Mouse (Mus musculus) kidney, postnatal 0 days (tissue): ENCODE data around the gene Prkn. TPM values are rescaled to one million over a fixed set of nuclear protein-coding genes. Genes with fewer than 3 reads are reported as not detected.

Experiments
- ATAC-seq: fragments of 200-750 bp; cut with Nextera tagmentation; replicated peaks from 2 replicates; pipeline ENCODE4 v1.8.0; 2017; ENCODE audit warnings: low read depth, moderate number of reproducible peaks, moderate TSS enrichment, moderate library complexity; ENCODE audit not compliant: low FRiP score
- DNase-seq: peaks from one replicate; pipeline ENCODE4 v3.0.0-alpha.2; 2016; ENCODE audit warnings: low spot score
- H3K27ac ChIP-seq: fragments of 300-500 bp; sonication (generic); 2 replicates; pipeline ENCODE4 v1.5.1; 2014; ENCODE audit warnings: mild to moderate bottlenecking
- H3K27me3 ChIP-seq: fragments of 300-500 bp; sonication (generic); 2 replicates; pipeline ENCODE4 v1.6.1; 2014; ENCODE audit warnings: low read length, mixed read lengths; ENCODE audit not compliant: insufficient read depth
- H3K36me3 ChIP-seq: fragments of 300-500 bp; sonication (generic); 2 replicates; pipeline ENCODE4 v1.6.1; 2014; ENCODE audit warnings: low read length, mixed read lengths; ENCODE audit not compliant: insufficient read depth
- H3K4me1 ChIP-seq: fragments of 300-500 bp; sonication (generic); replicated peaks from 2 replicates; pipeline ENCODE4 v1.6.1; 2014; ENCODE audit warnings: antibody characterized with exemption, low read length, mixed read lengths; ENCODE audit not compliant: insufficient read depth
- H3K4me2 ChIP-seq: fragments of 300-500 bp; sonication (generic); 2 replicates; pipeline ENCODE4 v1.6.1; 2014; ENCODE audit warnings: mild to moderate bottlenecking, low read length, moderate library complexity, mixed read lengths
- H3K4me3 ChIP-seq: fragments of 300-500 bp; sonication (generic); replicated peaks from 2 replicates; pipeline ENCODE4 v1.5.1; 2014; ENCODE audit warnings: low read depth, low read length
- H3K9ac ChIP-seq: fragments of 300-500 bp; sonication (generic); 2 replicates; pipeline ENCODE4 v1.6.1; 2014; ENCODE audit warnings: low read depth, low read length
- H3K9me3 ChIP-seq: fragments of 300-500 bp; sonication (generic); replicated peaks from 2 replicates; pipeline ENCODE4 v1.6.1; 2016; ENCODE audit warnings: low read length, inconsistent platforms, mixed read lengths
- CTCF ChIP-seq: IDR thresholded peaks from 2 replicates; pipeline ENCODE4 v1.5.1; 2016; ENCODE audit warnings: antibody characterized with exemption, low read depth, mild to moderate bottlenecking, moderate library complexity
- whole genome bisulfite sequencing: fragments of 180-500 bp; shearing (Covaris S2); extraction: QIAGEN DNeasy Blood & Tissue Kit; methylation state at CpG from one replicate; pipeline ENCODE4 v1.1.7; 2014; 5-methylcytosine and 5-hydroxymethylcytosine counted together
- polyA plus RNA-seq: library from polyadenylated mRNA; unstranded; fragments of >200 nt; fragmentation: Nextera tagmentation; extraction: Ambion mirVana; gene quantifications from 2 replicates; pipeline ENCODE4 v1.2.1, GENCODE M21; 2015

The Prkn gene
- polyA plus RNA-seq, 1 experiment from 2014 or later, result 3.6 TPM

- 86% methylated on average over 5 of the region's 5 CpGs for WGBS
Observed at GRCm38 (mm10) chr17:12082201-12082600, 1242.0 kb downstream of the Prkn start.

GRCm38 (mm10) chr17:12090261-12090927, 1250.2 kb downstream of the Prkn start:
- H3K9me3 ChIP-seq, result no peaks in the 10 kb centered on the region
- no peaks in the 10 kb centered on the region for H3K36me3 ChIP-seq
- H3K4me1 ChIP-seq, result no peaks in the 10 kb centered on the region
- DNase-seq, result no peak
- WGBS, result 78% methylated on average over 5 of the region's 5 CpGs
- H3K4me2 ChIP-seq, result no peak overlapping the region
- no peak for TF ChIP-seq CTCF
- H3K27ac ChIP-seq, result no peak overlapping the region
- H3K4me3 ChIP-seq, result no peak overlapping the region
- no peak overlapping the region for H3K9ac ChIP-seq
- H3K27me3 ChIP-seq, result no peaks in the 10 kb centered on the region
- ATAC-seq, result no peak

More at GRCm38 (mm10) chr17:12082201-12082600, 1242.0 kb downstream of the Prkn start:
- H3K27me3 ChIP-seq, result no peaks in the 10 kb centered on the region
- H3K4me3 ChIP-seq, result no peak overlapping the region
- ATAC-seq (no peak), DNase-seq (no peak)
- no peak overlapping the region for H3K27ac ChIP-seq
- H3K36me3 ChIP-seq, result no peaks in the 10 kb centered on the region
- no peak for TF ChIP-seq CTCF
- no peak overlapping the region for H3K4me2 ChIP-seq
- H3K4me1 ChIP-seq, result no peaks in the 10 kb centered on the region
- H3K9ac ChIP-seq, result no peak overlapping the region
- no peaks in the 10 kb centered on the region for H3K9me3 ChIP-seq

- H3K36me3 ChIP-seq, result no peaks in the 10 kb centered on the region
- WGBS, result 87% methylated on average over 6 of the region's 6 CpGs
Observed at GRCm38 (mm10) chr17:12092901-12093564, 1252.8 kb downstream of the Prkn start.

GRCm38 (mm10) chr17:12094016-12094415, 1253.8 kb downstream of the Prkn start:
- 97% methylated on average over 1 of the region's 1 CpGs for WGBS
- no peak for TF ChIP-seq CTCF
- ATAC-seq, result no peak

More at GRCm38 (mm10) chr17:12092901-12093564, 1252.8 kb downstream of the Prkn start:
- Histone ChIP-seq H3K4me3 (no peak overlapping the region), H3K27me3 (no peaks in the 10 kb centered on the region), H3K9me3 (no peaks in the 10 kb centered on the region), H3K27ac (no peak overlapping the region), H3K4me2 (no peak overlapping the region), H3K9ac (no peak overlapping the region), H3K4me1 (no peaks in the 10 kb centered on the region)
- DNase-seq (no peak), ATAC-seq (no peak)
- TF ChIP-seq CTCF, result no peak

GRCm38 (mm10) chr17:12094827-12095590, 1254.8 kb downstream of the Prkn start:
- Histone ChIP-seq H3K27me3 (no peaks in the 10 kb centered on the region), H3K36me3 (no peaks in the 10 kb centered on the region), H3K9ac (no peak overlapping the region), H3K9me3 (no peaks in the 10 kb centered on the region), H3K4me1 (no peaks in the 10 kb centered on the region), H3K27ac (no peak overlapping the region), H3K4me2 (no peak overlapping the region), H3K4me3 (no peak overlapping the region)
- ATAC-seq (no peak), DNase-seq (peak; percentile 17)
- no peak for TF ChIP-seq CTCF
- 78% methylated on average over 9 of the region's 9 CpGs for WGBS

More at GRCm38 (mm10) chr17:12094016-12094415, 1253.8 kb downstream of the Prkn start:
- Histone ChIP-seq H3K36me3 (no peaks in the 10 kb centered on the region), H3K9me3 (no peaks in the 10 kb centered on the region), H3K4me1 (no peaks in the 10 kb centered on the region), H3K27me3 (no peaks in the 10 kb centered on the region), H3K4me3 (no peak overlapping the region), H3K9ac (no peak overlapping the region), H3K4me2 (no peak overlapping the region), H3K27ac (no peak overlapping the region)
- no peak for DNase-seq

GRCm38 (mm10) chr17:12099415-12099814, 1259.2 kb downstream of the Prkn start:
- H3K9ac ChIP-seq, result no peak overlapping the region
- H3K9me3 ChIP-seq, result no peaks in the 10 kb centered on the region
- DNase-seq, result no peak
- H3K4me1 ChIP-seq, result no peaks in the 10 kb centered on the region
- TF ChIP-seq CTCF, result no peak
- H3K4me2 ChIP-seq, result no peak overlapping the region
- ATAC-seq, result no peak
- no peaks in the 10 kb centered on the region for H3K27me3 ChIP-seq
- H3K4me3 ChIP-seq, result no peak overlapping the region
- H3K36me3 ChIP-seq, result no peaks in the 10 kb centered on the region
- H3K27ac ChIP-seq, result no peak overlapping the region
